Mouse (Mus musculus) intestine, embryonic 16.5 days (tissue): ENCODE measurements at regions not wholly inside any gene's neighbourhood (a gene's known extent, or its start where the extent isn't known, plus 50 kb on each side); places are given as distances from the start of the nearest gene placed in this dataset.

Source experiments
- ATAC-seq: fragments of 200-750 bp; cut with Nextera tagmentation; 2 replicates; pipeline ENCODE4 v1.8.0; 2017; ENCODE audit warnings: moderate TSS enrichment, moderate library complexity
- H3K27ac ChIP-seq: fragments of 300-500 bp; sonication (generic); 2 replicates; pipeline ENCODE4 v1.5.1; 2014; ENCODE audit warnings: mild to moderate bottlenecking, low read length
- H3K27me3 ChIP-seq: fragments of 300-500 bp; sonication (generic); replicated peaks from 2 replicates; pipeline ENCODE4 v1.6.1; 2014; ENCODE audit warnings: low read length, control low read depth, mixed read lengths; ENCODE audit not compliant: control insufficient read depth, insufficient read depth
- H3K36me3 ChIP-seq: fragments of 300-500 bp; sonication (generic); 2 replicates; pipeline ENCODE4 v1.6.1; 2014; ENCODE audit warnings: low read length, control low read depth; ENCODE audit not compliant: control insufficient read depth, insufficient read depth
- H3K4me1 ChIP-seq: fragments of 300-500 bp; sonication (generic); 2 replicates; pipeline ENCODE4 v1.6.1; 2014; ENCODE audit warnings: low read length, control low read depth, mixed read lengths; ENCODE audit not compliant: control insufficient read depth, insufficient read depth
- H3K4me2 ChIP-seq: fragments of 300-500 bp; sonication (generic); 2 replicates; pipeline ENCODE4 v1.6.1; 2014; ENCODE audit warnings: low read depth, low read length, control low read depth
- H3K4me3 ChIP-seq: fragments of 300-500 bp; sonication (generic); 2 replicates; pipeline ENCODE4 v1.5.1; 2014; ENCODE audit warnings: mild to moderate bottlenecking, low read length
- H3K9ac ChIP-seq: fragments of 300-500 bp; sonication (generic); 2 replicates; pipeline ENCODE4 v1.6.1; 2014; ENCODE audit warnings: low read depth, low read length
- H3K9me3 ChIP-seq: fragments of 300-500 bp; sonication (generic); 2 replicates; pipeline ENCODE4 v1.6.1; 2016; ENCODE audit warnings: low read length, control low read depth; ENCODE audit not compliant: control insufficient read depth
- WGBS: fragments of 180-500 bp; shearing (Covaris S2); extraction: QIAGEN DNeasy Blood & Tissue Kit; methylation state at CpG from one replicate; pipeline ENCODE4 v1.1.7; 2014; 5-methylcytosine and 5-hydroxymethylcytosine counted together

DNA sequence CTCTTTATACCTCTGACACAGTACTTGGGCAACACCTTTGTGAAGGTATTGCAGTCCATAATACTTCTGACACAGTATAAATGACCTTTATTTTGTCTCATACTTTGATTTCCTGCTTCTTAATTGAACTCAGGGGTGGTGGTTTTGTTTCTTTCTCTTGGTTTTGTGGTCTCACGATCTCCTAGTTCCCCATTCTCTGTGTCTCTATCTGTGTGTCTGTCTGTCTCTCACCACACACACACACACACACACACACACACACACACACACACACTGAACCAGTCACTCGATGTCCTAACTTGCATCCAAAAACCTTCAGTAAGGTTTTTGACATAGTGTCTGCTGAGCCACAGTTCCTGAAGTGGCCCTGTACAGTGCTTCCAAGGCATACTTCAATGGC, 166.7 kb upstream of the Thbs1 start:
- H3K9ac ChIP-seq: no peak overlapping the region
- H3K9me3 ChIP-seq: no peaks in the 10 kb centered on the region
- H3K36me3 ChIP-seq: no peaks in the 10 kb centered on the region
- no peak for ATAC-seq
- H3K4me1 ChIP-seq: no peaks in the 10 kb centered on the region
- 84% methylated on average over 2 of the region's 2 CpGs for WGBS
- no peak overlapping the region for H3K27ac ChIP-seq
- H3K4me2 ChIP-seq: no peak overlapping the region
- no peaks in the 10 kb centered on the region for H3K27me3 ChIP-seq
- no peak overlapping the region for H3K4me3 ChIP-seq

GRCm38 (mm10) chr2:117950431-117951336, 161.0 kb upstream of the Thbs1 start:
- WGBS: 81% methylated on average over 5 of the region's 5 CpGs
- Histone ChIP-seq H3K27me3 (no peaks in the 10 kb centered on the region), H3K4me3 (no peak overlapping the region), H3K4me2 (no peak overlapping the region), H3K36me3 (no peaks in the 10 kb centered on the region), H3K9me3 (no peaks in the 10 kb centered on the region), H3K9ac (no peak overlapping the region), H3K27ac (no peak overlapping the region), H3K4me1 (no peaks in the 10 kb centered on the region)
- no peak for ATAC-seq

- no peak for ATAC-seq
- WGBS: 73% methylated on average over 2 of the region's 2 CpGs
- Histone ChIP-seq H3K4me1 (no peaks in the 10 kb centered on the region), H3K9me3 (no peaks in the 10 kb centered on the region), H3K27me3 (no peaks in the 10 kb centered on the region), H3K9ac (no peak overlapping the region), H3K36me3 (no peaks in the 10 kb centered on the region), H3K4me2 (no peak overlapping the region), H3K4me3 (no peak overlapping the region), H3K27ac (no peak overlapping the region)
Observed at GRCm38 (mm10) chr2:117951337-117951718, 160.3 kb upstream of the Thbs1 start.

DNA sequence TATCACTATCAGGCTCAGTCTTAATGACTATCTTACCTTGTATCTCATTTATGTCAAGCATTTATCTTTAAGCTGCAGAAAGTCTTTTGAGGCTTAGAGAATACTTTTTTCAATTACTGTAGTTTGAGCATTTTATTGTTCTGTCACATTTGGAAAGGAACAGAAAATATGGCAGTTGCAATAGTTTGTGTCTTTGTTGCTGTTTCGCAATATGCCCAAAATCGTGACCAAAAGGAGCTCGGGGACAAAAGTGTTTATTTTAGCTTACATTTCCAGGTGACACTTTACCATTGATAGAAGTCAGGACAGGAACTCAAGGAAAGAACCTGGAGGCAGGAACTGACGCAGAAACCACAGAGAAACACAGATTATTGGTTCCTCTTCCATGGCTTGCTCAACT, 152.9 kb upstream of the Thbs1 start:
- no peaks in the 10 kb centered on the region for H3K9me3 ChIP-seq
- H3K27me3 ChIP-seq: no peaks in the 10 kb centered on the region
- H3K36me3 ChIP-seq: no peaks in the 10 kb centered on the region
- H3K4me3 ChIP-seq: no peak overlapping the region
- H3K9ac ChIP-seq: no peak overlapping the region
- H3K4me2 ChIP-seq: no peak overlapping the region
- H3K27ac ChIP-seq: no peak overlapping the region
- WGBS: 80% methylated on average over 4 of the region's 4 CpGs
- H3K4me1 ChIP-seq: 0 out of 2 replicates have a peak, but pooled peaks cover 2% of the 10 kb centered on the region
- no peak for ATAC-seq

- H3K4me3 ChIP-seq: no peak overlapping the region
Observed at GRCm38 (mm10) chr2:117959440-117959839, 152.2 kb upstream of the Thbs1 start.

GRCm38 (mm10) chr2:117962531-117962930, 149.1 kb upstream of the Thbs1 start:
- Histone ChIP-seq H3K4me1 (0 out of 2 replicates have a peak, but pooled peaks cover 2% of the 10 kb centered on the region), H3K36me3 (no peaks in the 10 kb centered on the region), H3K27me3 (no peaks in the 10 kb centered on the region), H3K9ac (no peak overlapping the region), H3K4me3 (no peak overlapping the region), H3K4me2 (no peak overlapping the region), H3K27ac (no peak overlapping the region), H3K9me3 (peaks cover 3% of the 10 kb centered on the region; the same call in 1 of the 2 replicates)
- no peak for ATAC-seq
- WGBS: 52% methylated on average over 4 of the region's 4 CpGs

More at GRCm38 (mm10) chr2:117959440-117959839, 152.2 kb upstream of the Thbs1 start:
- H3K27me3 ChIP-seq: no peaks in the 10 kb centered on the region
- H3K9ac ChIP-seq: no peak overlapping the region
- H3K36me3 ChIP-seq: no peaks in the 10 kb centered on the region
- H3K4me1 ChIP-seq: 0 out of 2 replicates have a peak, but pooled peaks cover 2% of the 10 kb centered on the region
- no peaks in the 10 kb centered on the region for H3K9me3 ChIP-seq
- no peak overlapping the region for H3K27ac ChIP-seq
- no peak overlapping the region for H3K4me2 ChIP-seq
- no peak for ATAC-seq

DNA sequence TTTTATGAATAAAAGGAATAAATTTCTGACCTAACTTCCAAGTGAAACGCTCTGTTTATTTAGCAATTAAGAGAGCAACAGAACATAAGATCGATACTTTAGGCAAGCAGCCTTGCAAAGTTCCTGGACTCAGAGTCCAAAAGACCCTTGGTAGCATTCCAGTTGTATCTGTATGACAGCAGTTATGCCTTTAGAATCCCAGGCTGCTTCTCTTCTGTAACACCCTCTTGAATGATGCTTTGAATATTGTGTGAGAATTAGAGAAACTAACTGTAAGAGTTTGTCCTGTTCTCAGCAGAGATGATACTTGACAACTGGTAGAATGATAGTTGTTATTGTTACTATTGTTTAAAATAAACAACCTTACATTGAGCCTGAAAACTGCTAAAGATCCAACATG, 148.2 kb upstream of the Thbs1 start:
- Histone ChIP-seq H3K36me3 (no peaks in the 10 kb centered on the region), H3K9me3 (peaks cover 5% of the 10 kb centered on the region; the same call in 1 of the 2 replicates), H3K27me3 (no peaks in the 10 kb centered on the region), H3K27ac (no peak overlapping the region), H3K9ac (no peak overlapping the region), H3K4me3 (no peak overlapping the region), H3K4me1 (0 out of 2 replicates have a peak, but pooled peaks cover 2% of the 10 kb centered on the region), H3K4me2 (no peak overlapping the region)
- WGBS: 64% methylated on average over 2 of the region's 2 CpGs
- ATAC-seq: no peak

DNA sequence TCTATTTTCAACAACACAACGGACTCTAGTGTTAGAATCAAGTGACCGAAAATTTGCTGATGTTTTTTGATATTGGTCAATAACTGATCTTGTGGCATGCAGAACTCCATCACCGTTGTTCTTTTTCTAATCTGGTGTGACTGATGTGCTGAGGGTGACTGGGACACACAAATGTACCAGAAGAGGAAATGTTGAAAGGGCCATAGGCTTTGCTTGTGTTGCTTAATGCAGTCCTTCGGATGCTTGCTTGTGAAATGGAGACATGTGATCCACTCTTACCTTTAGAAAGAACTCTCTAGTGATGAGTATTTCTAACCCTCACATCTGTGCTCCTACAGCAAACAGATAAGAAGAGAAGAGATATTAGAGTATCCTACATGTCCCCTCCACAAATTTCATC, 145.9 kb upstream of the Thbs1 start:
- H3K27ac ChIP-seq: no peak overlapping the region
- H3K4me2 ChIP-seq: no peak overlapping the region
- 89% methylated on average over 4 of the region's 4 CpGs for WGBS
- no peaks in the 10 kb centered on the region for H3K36me3 ChIP-seq
- no peak overlapping the region for H3K4me3 ChIP-seq
- no peak for ATAC-seq
- H3K9ac ChIP-seq: no peak overlapping the region
- peaks cover 5% of the 10 kb centered on the region; the same call in 1 of the 2 replicates for H3K9me3 ChIP-seq
- H3K27me3 ChIP-seq: no peaks in the 10 kb centered on the region
- 0 out of 2 replicates have a peak, but pooled peaks cover 2% of the 10 kb centered on the region for H3K4me1 ChIP-seq

GRCm38 (mm10) chr2:117968731-117969130, 142.9 kb upstream of the Thbs1 start:
- no peaks in the 10 kb centered on the region for H3K27me3 ChIP-seq
- H3K27ac ChIP-seq: no peak overlapping the region
- WGBS: 89% methylated on average over 1 of the region's 1 CpGs
- H3K4me1 ChIP-seq: no peaks in the 10 kb centered on the region
- no peak for ATAC-seq
- peaks cover 5% of the 10 kb centered on the region; the same call in 1 of the 2 replicates for H3K9me3 ChIP-seq
- H3K36me3 ChIP-seq: no peaks in the 10 kb centered on the region
- no peak overlapping the region for H3K4me2 ChIP-seq
- H3K4me3 ChIP-seq: no peak overlapping the region
- H3K9ac ChIP-seq: no peak overlapping the region
